Mouse (Mus musculus): Measurements from ENCODE around the gene Clpx. TPM values are rescaled to one million over a fixed set of nuclear protein-coding genes. Genes with fewer than 3 reads are reported as not detected.

The Clpx gene
- total and polyA plus RNA-seq, 3 experiments: 31.1 to 45.6 (median 34.5) TPM

DNA sequence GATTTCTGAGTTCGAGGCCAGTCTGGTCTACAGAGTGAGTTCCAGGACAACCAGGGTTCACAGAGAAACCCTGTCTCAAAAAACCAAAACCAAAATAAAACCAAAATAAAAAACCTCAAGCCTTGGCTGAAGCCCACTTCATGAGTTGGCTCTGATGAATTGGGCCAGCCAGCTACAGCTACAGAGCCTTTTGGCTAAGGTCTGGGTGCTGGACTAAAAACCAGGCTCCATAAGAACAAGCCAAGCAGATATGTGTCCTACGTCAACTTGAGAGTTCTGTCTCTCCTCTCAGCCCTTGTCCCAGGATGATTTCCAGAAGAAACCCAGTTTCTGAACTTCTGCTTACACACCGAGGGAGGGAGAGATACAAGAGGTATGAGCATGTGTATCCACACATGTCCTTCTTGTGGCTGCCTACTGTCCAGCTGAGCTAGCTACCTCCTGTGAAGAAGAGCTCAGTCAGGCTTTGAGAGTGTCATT is 31.4 kb upstream of the Clpx start:
- DNase-seq (ENCODE audit: extremely low read depth): no peak
- Histone ChIP-seq H3K4me3 (replicated peaks in 1 of 3; ENCODE audit: low read depth in 2 of 3, low read length in 2 of 3, poor library complexity in 1 of 3) (no peak overlapping the region), H3K9ac (ENCODE audit: insufficient read depth, low read depth) (no peak overlapping the region), H3K4me1 (ENCODE audit: control insufficient read depth in 1 of 2, insufficient read depth in 2 of 2) (peaks cover 0 to 2% of the 10 kb centered on the region in 2 experiments; a peak in 1 of 4 replicates), H3K36me3 (replicated peaks in 1 of 2; ENCODE audit: control insufficient read depth in 1 of 2, insufficient read depth in 1 of 2, low read length in 1 of 2) (no peaks in the 10 kb centered on the region), H3K27ac (ENCODE audit: insufficient read depth, low read depth) (no peak overlapping the region), H3K4me2 (ENCODE audit: insufficient read depth, low read depth, poor library complexity, severe bottlenecking) (no peak overlapping the region), H3K79me2 (replicated peaks; ENCODE audit: control insufficient read depth, extremely low read depth, insufficient read depth, poor library complexity, severe bottlenecking) (no peaks in the 10 kb centered on the region), H3K9me3 (replicated peaks; ENCODE audit: low read length) (no peaks in the 10 kb centered on the region), H3K27me3 (replicated peaks) (peaks cover 24% of the 10 kb centered on the region)
- dilution Hi-C loops (cut with MboI; ENCODE audit: extremely low pct_ligation_motif_present, extremely low pct_unique_long_range_greater_than_20kb, low sequenced_read_pairs) (no loop called here), in situ Hi-C loops (cut with MboI; ENCODE audit: low pct_ligation_motif_present, low pct_unique_long_range_greater_than_20kb, low sequenced_read_pairs) (no loop called here)
- TF ChIP-seq IRF4 (IDR thresholded peaks at IDR 0.05; ENCODE audit: low read depth, low read length) (no peak), ZC3H11A (IDR thresholded peaks at IDR 0.05; ENCODE audit: low read depth, low read length) (no peak), JUND (conservative IDR thresholded peaks at IDR 0.05; ENCODE audit: low read depth, low read length) (no peak), NRF1 (IDR thresholded peaks at IDR 0.05; ENCODE audit: low read depth, low read length) (no peak), GABPA (IDR thresholded peaks at IDR 0.05; ENCODE audit: insufficient replicate concordance, low read depth, low read length) (no peak), POLR2A (IDR thresholded peaks at IDR 0.05; ENCODE audit: low read depth, low read length) (no peak), ZMIZ1 (IDR thresholded peaks at IDR 0.05; ENCODE audit: low read depth, low read length) (no peak), CHD2 (IDR thresholded peaks at IDR 0.05; ENCODE audit: low read length) (no peak), EP300 (IDR thresholded peaks at IDR 0.05; ENCODE audit: low read length) (no peak), TCF12 (IDR thresholded peaks at IDR 0.05; ENCODE audit: low read depth, low read length) (no peak)

DNA sequence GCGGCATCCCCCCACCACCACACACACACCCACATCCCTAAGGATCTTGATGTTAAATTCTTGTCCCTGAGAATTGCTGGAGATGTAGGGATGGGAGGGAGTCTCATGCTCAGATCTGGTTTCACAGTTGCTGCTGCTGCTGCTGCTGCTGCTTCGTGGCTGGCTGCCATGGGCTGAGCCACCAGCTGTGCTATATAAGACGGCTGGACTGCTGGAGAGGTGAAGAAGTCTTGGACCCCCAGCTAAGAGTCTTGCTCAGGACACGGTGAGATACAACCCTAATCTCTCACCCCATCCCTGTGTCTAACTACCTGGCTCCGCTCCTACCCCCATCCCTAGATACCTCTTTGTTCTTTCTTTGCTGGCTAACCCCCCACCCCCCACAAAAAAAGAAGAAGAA is 29.1 kb upstream of the Clpx start, which contains the start of gene Cilp:
Gene Cilp (plus strand): TSS at position 222 of the 400 bp plus-strand sequence.
- dilution Hi-C loops (cut with MboI; ENCODE audit: extremely low pct_ligation_motif_present, extremely low pct_unique_long_range_greater_than_20kb, low sequenced_read_pairs): no loop called here
- in situ Hi-C loops (cut with MboI; ENCODE audit: low pct_ligation_motif_present, low pct_unique_long_range_greater_than_20kb, low sequenced_read_pairs): no loop called here
- Histone ChIP-seq H3K4me2 (ENCODE audit: insufficient read depth, low read depth, poor library complexity, severe bottlenecking) (no peak within 1 kb of the TSS), H3K4me3 (replicated peaks in 1 of 3; ENCODE audit: low read depth in 2 of 3, low read length in 2 of 3, poor library complexity in 1 of 3) (no peak within 1 kb of the TSS), H3K9ac (ENCODE audit: insufficient read depth, low read depth) (no peak within 1 kb of the TSS), H3K4me1 (ENCODE audit: control insufficient read depth in 1 of 2, insufficient read depth in 2 of 2) (0 out of 4 replicates have a peak, but pooled peaks cover 0 to 2% of the 10 kb centered on the region in 2 experiments), H3K79me2 (replicated peaks; ENCODE audit: control insufficient read depth, extremely low read depth, insufficient read depth, poor library complexity, severe bottlenecking) (no peaks in the 10 kb centered on the region), H3K36me3 (replicated peaks in 1 of 2; ENCODE audit: control insufficient read depth in 1 of 2, insufficient read depth in 1 of 2, low read length in 1 of 2) (no peaks in the 10 kb centered on the region), H3K9me3 (replicated peaks; ENCODE audit: low read length) (no peaks in the 10 kb centered on the region), H3K27me3 (replicated peaks) (peaks cover 42% of the 10 kb centered on the region), H3K27ac (ENCODE audit: insufficient read depth, low read depth) (no peak within 1 kb of the TSS)
- no peak for TF ChIP-seq ZNF384 (IDR thresholded peaks at IDR 0.05; ENCODE audit: low read depth, low read length)
- TF ChIP-seq UBTF (IDR thresholded peaks at IDR 0.05; ENCODE audit: low read depth, low read length): no peak
- TF ChIP-seq USF2 (conservative IDR thresholded peaks at IDR 0.05; ENCODE audit: low read depth, low read length): no peak
- no peak for TF ChIP-seq JUND (conservative IDR thresholded peaks at IDR 0.05; ENCODE audit: low read depth, low read length)
- no peak for TF ChIP-seq MAFK (IDR thresholded peaks at IDR 0.05; ENCODE audit: insufficient replicate concordance, low read length)
- no peak for TF ChIP-seq E2F4 (IDR thresholded peaks at IDR 0.05; ENCODE audit: insufficient replicate concordance, low read depth, low read length)
- TF ChIP-seq GABPA (IDR thresholded peaks at IDR 0.05; ENCODE audit: insufficient replicate concordance, low read depth, low read length): no peak
- no peak for TF ChIP-seq MXI1 (IDR thresholded peaks at IDR 0.05; ENCODE audit: low read depth, low read length)
- TF ChIP-seq USF1 (IDR thresholded peaks at IDR 0.05; ENCODE audit: low read depth, low read length): no peak
- TF ChIP-seq CTCF (conservative IDR thresholded peaks at IDR 0.05 in 1 of 2, IDR thresholded peaks at IDR 0.05 in 1 of 2; ENCODE audit: low read depth in 2 of 2, low read length in 2 of 2): no peak
- TF ChIP-seq PAX5 (IDR thresholded peaks at IDR 0.05; ENCODE audit: low read length): no peak
- TF ChIP-seq NELFE (IDR thresholded peaks at IDR 0.05; ENCODE audit: low read depth, low read length): no peak
- TF ChIP-seq KAT2A (IDR thresholded peaks at IDR 0.05; ENCODE audit: insufficient replicate concordance, low read length): no peak
- no peak for TF ChIP-seq TCF12 (IDR thresholded peaks at IDR 0.05; ENCODE audit: low read depth, low read length)
- TF ChIP-seq BHLHE40 (IDR thresholded peaks at IDR 0.05; ENCODE audit: low read depth, low read length): no peak
- no peak for DNase-seq (ENCODE audit: extremely low read depth)

Measured in CH12.LX (cell line).